Mouse (Mus musculus): ENCODE measurements around the gene Hhat. TPM values are rescaled to one million over a fixed set of nuclear protein-coding genes. Genes with fewer than 3 reads are reported as not detected.
A peak's percentile ranks its signal among the peaks of the same experiment; 100 is the strongest.

Hhat gene
- polyA plus RNA-seq, 1 experiment, result 3.9 TPM

DNA sequence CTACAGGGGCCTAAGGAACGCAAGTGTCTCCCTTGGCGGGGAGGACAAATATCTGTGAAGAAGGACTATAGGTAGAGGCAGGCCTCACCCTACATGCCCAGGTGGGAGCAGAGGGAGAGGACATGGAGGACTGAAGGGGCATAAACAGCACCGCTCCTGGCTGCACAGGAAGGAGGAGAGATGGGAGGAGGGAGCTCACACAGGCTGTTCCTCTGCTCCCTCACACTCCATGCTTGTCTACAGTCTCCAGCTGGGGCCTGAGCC is 25.9 kb upstream of the Hhat start:
- H3K79me2 ChIP-seq (ENCODE audit: control insufficient read depth, insufficient read depth), result no peaks in the 10 kb centered on the region
- no peak for TF ChIP-seq USF1 (IDR thresholded peaks at IDR 0.05; ENCODE audit: low read depth)
- no peak for TF ChIP-seq CTCF (IDR thresholded peaks at IDR 0.05; ENCODE audit: control insufficient read depth, insufficient read depth, insufficient read length)
- TF ChIP-seq CEBPB (IDR thresholded peaks at IDR 0.05; ENCODE audit: low read depth), result no peak
- TF ChIP-seq MYOD1 (IDR thresholded peaks at IDR 0.05; ENCODE audit: control insufficient read depth, insufficient read length, low read depth), result no peak
- TF ChIP-seq MAX (IDR thresholded peaks at IDR 0.05), result no peak
- no peak for TF ChIP-seq FOSL1 (IDR thresholded peaks at IDR 0.05; ENCODE audit: insufficient read depth, low read length, poor library complexity, severe bottlenecking)
- no peak for TF ChIP-seq MYOG (IDR thresholded peaks at IDR 0.05; ENCODE audit: control insufficient read depth, extremely low read depth, insufficient read length)
- H3K79me3 ChIP-seq (ENCODE audit: low read depth), result no peaks in the 10 kb centered on the region
- H3K4me3 ChIP-seq (ENCODE audit: insufficient read depth, poor library complexity, severe bottlenecking), result no peak overlapping the region
- H3K36me3 ChIP-seq (ENCODE audit: control insufficient read depth, insufficient read depth), result no peaks in the 10 kb centered on the region
- H3K27me3 ChIP-seq (ENCODE audit: control insufficient read depth, insufficient read depth, insufficient read length), result no peaks in the 10 kb centered on the region
- H3ac ChIP-seq (ENCODE audit: control insufficient read depth, insufficient read length, low read depth), result no peak overlapping the region

DNA sequence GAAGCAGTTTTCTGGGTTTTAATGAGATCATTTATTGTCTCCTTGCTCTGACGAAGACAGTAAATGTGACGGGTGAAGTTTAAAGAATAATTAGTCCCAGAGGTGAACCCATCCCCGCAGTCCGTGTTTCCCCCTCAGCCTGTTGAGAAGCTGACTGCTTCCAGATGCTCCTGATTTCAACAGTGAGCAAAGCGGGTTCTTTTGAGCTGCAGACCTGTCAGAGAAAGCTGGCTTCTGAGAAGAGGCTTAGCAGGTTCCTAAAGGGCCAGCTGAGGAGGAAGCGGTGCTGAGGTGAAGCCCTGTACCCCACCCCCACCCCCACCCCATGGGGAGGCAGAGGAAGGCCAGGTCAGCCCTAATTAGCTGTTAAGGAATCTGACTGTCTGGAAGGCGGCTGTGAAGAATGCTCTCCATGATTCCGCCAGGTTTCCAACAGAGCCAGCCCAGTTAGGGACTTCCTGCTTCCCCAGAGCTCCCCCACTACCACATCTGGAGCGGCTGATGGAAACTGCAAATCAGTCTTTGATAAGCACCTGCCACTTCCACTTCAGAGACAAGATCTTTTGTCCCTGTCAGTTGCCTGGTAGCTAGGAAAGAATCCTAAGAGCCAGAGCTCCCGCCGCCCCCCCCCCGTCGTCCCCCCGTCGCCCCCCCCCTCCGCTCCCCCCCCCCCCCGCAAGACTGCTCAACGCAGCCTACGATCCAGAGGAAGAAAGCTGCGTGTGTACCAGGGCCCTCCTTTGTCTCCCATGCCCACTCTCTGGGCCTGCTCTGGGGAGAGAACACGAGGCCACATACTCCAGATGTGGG is 25.4 kb upstream of the Hhat start:
- Histone ChIP-seq H3K79me2 (ENCODE audit: control insufficient read depth, insufficient read depth) (no peaks in the 10 kb centered on the region), H3K36me3 (ENCODE audit: control insufficient read depth, insufficient read depth) (no peaks in the 10 kb centered on the region), H3K4me3 (ENCODE audit: insufficient read depth, poor library complexity, severe bottlenecking) (no peak overlapping the region), H3ac (ENCODE audit: control insufficient read depth, insufficient read length, low read depth) (no peak overlapping the region), H3K27me3 (ENCODE audit: control insufficient read depth, insufficient read depth, insufficient read length) (no peaks in the 10 kb centered on the region), H3K79me3 (ENCODE audit: low read depth) (no peaks in the 10 kb centered on the region)
- TF ChIP-seq CTCF (IDR thresholded peaks at IDR 0.05; ENCODE audit: control insufficient read depth, insufficient read depth, insufficient read length) (no peak), MYOD1 (IDR thresholded peaks at IDR 0.05; ENCODE audit: control insufficient read depth, insufficient read length, low read depth) (no peak), CEBPB (IDR thresholded peaks at IDR 0.05; ENCODE audit: low read depth) (no peak), MYOG (IDR thresholded peaks at IDR 0.05; ENCODE audit: control insufficient read depth, extremely low read depth, insufficient read length) (no peak), MAX (IDR thresholded peaks at IDR 0.05) (no peak), USF1 (IDR thresholded peaks at IDR 0.05; ENCODE audit: low read depth) (no peak), FOSL1 (IDR thresholded peaks at IDR 0.05; ENCODE audit: insufficient read depth, low read length, poor library complexity, severe bottlenecking) (no peak)

DNA sequence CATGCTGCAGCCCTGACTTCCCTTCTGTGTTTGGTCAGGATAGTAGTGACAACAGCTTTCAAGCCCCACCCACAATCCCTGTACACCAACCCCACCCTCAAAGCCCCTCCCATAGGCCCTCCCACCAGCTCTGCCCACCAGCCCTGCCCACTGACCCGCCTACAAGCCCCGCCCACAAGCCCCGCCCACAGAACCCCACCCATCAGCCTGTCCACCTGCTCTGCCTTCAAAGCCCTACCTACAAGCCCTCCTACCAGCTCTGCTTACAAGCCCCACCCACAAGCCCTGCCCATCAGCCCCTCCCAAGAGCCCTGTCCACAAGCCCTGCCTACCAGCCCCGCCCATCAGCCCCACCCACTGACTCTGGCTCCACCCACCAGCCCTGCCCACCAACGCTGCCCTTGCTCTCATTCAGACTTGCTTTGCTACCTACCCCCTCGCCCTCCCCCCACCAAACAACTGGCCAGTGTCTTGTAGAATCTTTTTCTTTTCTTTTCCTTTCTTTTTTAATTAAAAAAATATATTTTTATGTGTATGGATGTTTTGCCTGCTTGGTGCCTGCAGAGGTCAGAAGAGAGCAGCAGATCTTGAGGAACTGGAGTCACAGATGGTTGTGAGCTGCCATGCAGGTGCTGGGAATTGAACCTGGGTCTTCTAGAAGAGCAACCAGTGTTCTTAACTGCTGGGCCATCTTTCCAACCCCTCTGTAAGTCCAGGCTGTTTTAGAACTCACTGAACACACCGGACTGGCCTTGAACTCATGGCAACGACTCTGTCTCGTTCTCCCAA is 24.1 kb upstream of the Hhat start:
- no peaks in the 10 kb centered on the region for H3K36me3 ChIP-seq (ENCODE audit: control insufficient read depth, insufficient read depth)
- H3ac ChIP-seq (ENCODE audit: control insufficient read depth, insufficient read length, low read depth), result no peak overlapping the region
- TF ChIP-seq MAX (IDR thresholded peaks at IDR 0.05) (no peak), CTCF (IDR thresholded peaks at IDR 0.05; ENCODE audit: control insufficient read depth, insufficient read depth, insufficient read length) (no peak), MYOD1 (IDR thresholded peaks at IDR 0.05; ENCODE audit: control insufficient read depth, insufficient read length, low read depth) (no peak), CEBPB (IDR thresholded peaks at IDR 0.05; ENCODE audit: low read depth) (no peak), USF1 (IDR thresholded peaks at IDR 0.05; ENCODE audit: low read depth) (no peak), MYOG (IDR thresholded peaks at IDR 0.05; ENCODE audit: control insufficient read depth, extremely low read depth, insufficient read length) (no peak), FOSL1 (IDR thresholded peaks at IDR 0.05; ENCODE audit: insufficient read depth, low read length, poor library complexity, severe bottlenecking) (no peak)
- H3K4me3 ChIP-seq (ENCODE audit: insufficient read depth, poor library complexity, severe bottlenecking), result no peak overlapping the region
- no peaks in the 10 kb centered on the region for H3K79me2 ChIP-seq (ENCODE audit: control insufficient read depth, insufficient read depth)
- H3K27me3 ChIP-seq (ENCODE audit: control insufficient read depth, insufficient read depth, insufficient read length), result no peaks in the 10 kb centered on the region
- no peaks in the 10 kb centered on the region for H3K79me3 ChIP-seq (ENCODE audit: low read depth)

DNA sequence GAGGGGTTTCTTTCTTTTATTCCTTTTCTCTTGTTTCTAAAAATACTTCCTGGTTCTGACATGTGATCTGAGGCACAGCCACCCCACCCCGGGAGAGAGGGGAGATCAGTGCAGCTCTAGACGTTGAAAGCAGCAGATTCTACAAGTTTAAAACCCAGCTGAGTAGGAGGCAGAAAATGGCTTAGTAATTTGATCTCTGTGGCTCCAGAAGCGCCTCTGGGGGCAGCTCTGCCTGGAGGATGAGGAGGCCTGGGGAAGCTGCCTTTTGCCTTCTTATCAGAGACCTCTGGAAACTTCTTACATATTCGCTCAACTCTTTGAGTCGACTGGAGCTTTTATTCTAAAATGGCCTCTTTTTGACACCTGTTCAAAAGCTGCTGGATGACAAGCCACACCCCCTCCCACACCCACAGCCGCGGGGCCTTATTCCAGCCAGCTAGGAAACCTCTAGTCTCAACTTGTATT is 20.9 kb upstream of the Hhat start:
- Histone ChIP-seq H3K79me3 (ENCODE audit: low read depth) (no peaks in the 10 kb centered on the region), H3K36me3 (ENCODE audit: control insufficient read depth, insufficient read depth) (no peaks in the 10 kb centered on the region), H3K27me3 (ENCODE audit: control insufficient read depth, insufficient read depth, insufficient read length) (no peaks in the 10 kb centered on the region), H3K4me3 (ENCODE audit: insufficient read depth, poor library complexity, severe bottlenecking) (no peak overlapping the region), H3K79me2 (ENCODE audit: control insufficient read depth, insufficient read depth) (no peaks in the 10 kb centered on the region), H3ac (ENCODE audit: control insufficient read depth, insufficient read length, low read depth) (no peak overlapping the region)
- TF ChIP-seq MYOD1 (IDR thresholded peaks at IDR 0.05; ENCODE audit: control insufficient read depth, insufficient read length, low read depth) (no peak), CTCF (IDR thresholded peaks at IDR 0.05; ENCODE audit: control insufficient read depth, insufficient read depth, insufficient read length) (no peak), MAX (IDR thresholded peaks at IDR 0.05) (no peak), FOSL1 (IDR thresholded peaks at IDR 0.05; ENCODE audit: insufficient read depth, low read length, poor library complexity, severe bottlenecking) (no peak), USF1 (IDR thresholded peaks at IDR 0.05; ENCODE audit: low read depth) (no peak), MYOG (IDR thresholded peaks at IDR 0.05; ENCODE audit: control insufficient read depth, extremely low read depth, insufficient read length) (no peak), CEBPB (IDR thresholded peaks at IDR 0.05; ENCODE audit: low read depth) (no peak)

DNA sequence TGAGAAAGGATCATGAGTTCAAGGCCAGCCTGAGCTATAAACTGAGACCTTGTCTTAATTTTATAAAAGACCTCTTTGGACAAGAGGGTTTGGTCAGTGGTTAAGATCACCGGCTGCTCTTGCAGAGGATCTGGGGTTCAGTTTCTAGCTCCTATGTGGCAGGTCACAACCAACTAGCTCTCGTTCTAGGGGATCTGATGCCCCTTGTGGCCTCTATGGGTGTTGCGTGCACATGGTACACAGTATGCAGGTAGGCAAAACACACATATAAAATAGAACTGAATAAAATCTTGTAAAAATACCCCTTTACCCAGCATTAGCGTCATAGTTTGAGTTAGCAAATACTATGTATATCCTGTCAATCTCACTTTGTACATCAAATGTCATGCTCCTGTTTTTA is 19.4 kb upstream of the Hhat start:
- H3K79me3 ChIP-seq (ENCODE audit: low read depth), result no peaks in the 10 kb centered on the region
- H3K79me2 ChIP-seq (ENCODE audit: control insufficient read depth, insufficient read depth), result no peaks in the 10 kb centered on the region
- TF ChIP-seq CTCF (IDR thresholded peaks at IDR 0.05; ENCODE audit: control insufficient read depth, insufficient read depth, insufficient read length) (peak; percentile 19), MAX (IDR thresholded peaks at IDR 0.05) (no peak)
- H3K4me3 ChIP-seq (ENCODE audit: insufficient read depth, poor library complexity, severe bottlenecking), result no peak overlapping the region
- H3K36me3 ChIP-seq (ENCODE audit: control insufficient read depth, insufficient read depth), result no peaks in the 10 kb centered on the region
- no peaks in the 10 kb centered on the region for H3K27me3 ChIP-seq (ENCODE audit: control insufficient read depth, insufficient read depth, insufficient read length)
- no peak overlapping the region for H3ac ChIP-seq (ENCODE audit: control insufficient read depth, insufficient read length, low read depth)
